Mouse (Mus musculus): Measurements from ENCODE around the gene Edrf1. TPM values are rescaled to one million over a fixed set of nuclear protein-coding genes. Genes with fewer than 3 reads are reported as not detected.

The Edrf1 gene
- 21.6 and 24.2 TPM in 2 replicates for polyA plus RNA-seq (2015; fragmentation: Nextera tagmentation; extraction: Ambion mirVana)

- Histone ChIP-seq H3K4me3 (replicated peaks) (peak within 1 kb of the TSS; percentile 98), H3K36me3 (peaks cover 32% of the 10 kb centered on the region), H3K4me2 (peak within 1 kb of the TSS; percentile 89), H3K4me1 (peaks cover 14% of the 10 kb centered on the region), H3K9ac (peak within 1 kb of the TSS; percentile 97), H3K27me3 (no peaks in the 10 kb centered on the region), H3K27ac (peak within 1 kb of the TSS; percentile 96), H3K9me3 (replicated peaks) (no peaks in the 10 kb centered on the region)
- WGBS: under 1% methylated on average over 81 of the region's 81 CpGs
- ATAC-seq (replicated peaks; ENCODE audit: low FRiP score): peak; percentile 98
Observed at GRCm38 (mm10) chr7:133637361-133638305, at the start of gene Edrf1. Gene Edrf1, plus strand, starts transcription at chr7:133637543.

GRCm38 (mm10) chr7:133591750-133592149 lies 45.6 kb upstream of the Edrf1 start:
- WGBS: 64% methylated on average over 1 of the region's 1 CpGs
- Histone ChIP-seq H3K27me3 (no peaks in the 10 kb centered on the region), H3K27ac (no peak overlapping the region), H3K4me2 (no peak overlapping the region), H3K4me1 (no peaks in the 10 kb centered on the region), H3K36me3 (no peaks in the 10 kb centered on the region), H3K9me3 (replicated peaks) (no peaks in the 10 kb centered on the region), H3K4me3 (replicated peaks) (no peak overlapping the region), H3K9ac (no peak overlapping the region)
- ATAC-seq (replicated peaks; ENCODE audit: low FRiP score): no peak

- H3K4me2 ChIP-seq: no peak overlapping the region
- peaks cover 10% of the 10 kb centered on the region for H3K4me1 ChIP-seq
- ATAC-seq (replicated peaks; ENCODE audit: low FRiP score): no peak
- no peaks in the 10 kb centered on the region for H3K9me3 ChIP-seq (replicated peaks)
- H3K27ac ChIP-seq: no peak overlapping the region
- H3K9ac ChIP-seq: no peak overlapping the region
- H3K4me3 ChIP-seq (replicated peaks): no peak overlapping the region
- H3K36me3 ChIP-seq: no peaks in the 10 kb centered on the region
- no peaks in the 10 kb centered on the region for H3K27me3 ChIP-seq
- WGBS: 58% methylated on average over 1 of the region's 1 CpGs
Observed at GRCm38 (mm10) chr7:133600558-133600957, 36.8 kb upstream of the Edrf1 start.

- Histone ChIP-seq H3K4me2 (no peak within 1 kb of the TSS), H3K4me3 (replicated peaks) (no peak within 1 kb of the TSS), H3K27me3 (no peaks in the 10 kb centered on the region), H3K4me1 (peaks cover 15% of the 10 kb centered on the region), H3K36me3 (no peaks in the 10 kb centered on the region), H3K9me3 (replicated peaks) (no peaks in the 10 kb centered on the region), H3K27ac (no peak within 1 kb of the TSS), H3K9ac (no peak within 1 kb of the TSS)
- no peak for ATAC-seq (replicated peaks; ENCODE audit: low FRiP score)
- 73% methylated on average over 2 of the region's 2 CpGs for whole genome bisulfite sequencing
Observed at GRCm38 (mm10) chr7:133602058-133602457, 35.3 kb upstream of the Edrf1 start, which contains the start of gene Tex36. Gene Tex36, minus strand, starts transcription at chr7:133602158.

GRCm38 (mm10) chr7:133603156-133603555 lies 34.2 kb upstream of the Edrf1 start:
- H3K4me3 ChIP-seq (replicated peaks): no peak overlapping the region
- no peak for ATAC-seq (replicated peaks; ENCODE audit: low FRiP score)
- H3K9me3 ChIP-seq (replicated peaks): no peaks in the 10 kb centered on the region
- no peak overlapping the region for H3K27ac ChIP-seq
- H3K4me1 ChIP-seq: peaks cover 25% of the 10 kb centered on the region
- H3K4me2 ChIP-seq: no peak overlapping the region
- no peaks in the 10 kb centered on the region for H3K27me3 ChIP-seq
- H3K36me3 ChIP-seq: no peaks in the 10 kb centered on the region
- 79% methylated on average over 2 of the region's 2 CpGs for WGBS
- H3K9ac ChIP-seq: no peak overlapping the region

GRCm38 (mm10) chr7:133604427-133605081 lies 32.8 kb upstream of the Edrf1 start:
- WGBS: 40% methylated on average over 13 of the region's 13 CpGs
- Histone ChIP-seq H3K27ac (no peak overlapping the region), H3K4me1 (peaks cover 36% of the 10 kb centered on the region), H3K27me3 (no peaks in the 10 kb centered on the region), H3K9ac (no peak overlapping the region), H3K4me3 (replicated peaks) (no peak overlapping the region), H3K9me3 (replicated peaks) (no peaks in the 10 kb centered on the region), H3K36me3 (no peaks in the 10 kb centered on the region), H3K4me2 (no peak overlapping the region)
- no peak for ATAC-seq (replicated peaks; ENCODE audit: low FRiP score)

GRCm38 (mm10) chr7:133607331-133607730 lies 30.0 kb upstream of the Edrf1 start:
- H3K27ac ChIP-seq: peak overlapping the region; percentile 80
- WGBS: 40% methylated on average over 5 of the region's 5 CpGs

GRCm38 (mm10) chr7:133607883-133608575 lies 29.3 kb upstream of the Edrf1 start:
- WGBS: 37% methylated on average over 13 of the region's 13 CpGs
- ATAC-seq (replicated peaks; ENCODE audit: low FRiP score): peak; percentile 87
- no peaks in the 10 kb centered on the region for H3K27me3 ChIP-seq
- H3K4me3 ChIP-seq (replicated peaks): peak overlapping the region; percentile 16; the same call in 1 of the 2 replicates
- H3K9ac ChIP-seq: no peak overlapping the region
- peaks cover 41% of the 10 kb centered on the region for H3K4me1 ChIP-seq
- H3K9me3 ChIP-seq (replicated peaks): no peaks in the 10 kb centered on the region
- H3K27ac ChIP-seq: peak overlapping the region; percentile 80
- no peaks in the 10 kb centered on the region for H3K36me3 ChIP-seq
- H3K4me2 ChIP-seq: peak overlapping the region; percentile 45

More at GRCm38 (mm10) chr7:133607331-133607730, 30.0 kb upstream of the Edrf1 start:
- H3K9me3 ChIP-seq (replicated peaks): no peaks in the 10 kb centered on the region
- ATAC-seq (replicated peaks; ENCODE audit: low FRiP score): no peak
- no peak overlapping the region for H3K4me3 ChIP-seq (replicated peaks)
- H3K4me1 ChIP-seq: peaks cover 41% of the 10 kb centered on the region
- no peaks in the 10 kb centered on the region for H3K36me3 ChIP-seq
- no peak overlapping the region for H3K9ac ChIP-seq
- peak overlapping the region; percentile 45 for H3K4me2 ChIP-seq
- H3K27me3 ChIP-seq: no peaks in the 10 kb centered on the region

- Histone ChIP-seq H3K9ac (no peak overlapping the region), H3K27ac (no peak overlapping the region), H3K4me3 (replicated peaks) (peak overlapping the region; percentile 16; the same call in 1 of the 2 replicates), H3K4me2 (peak overlapping the region; percentile 45), H3K27me3 (no peaks in the 10 kb centered on the region), H3K4me1 (peaks cover 41% of the 10 kb centered on the region), H3K9me3 (replicated peaks) (no peaks in the 10 kb centered on the region), H3K36me3 (no peaks in the 10 kb centered on the region)
- WGBS: 52% methylated on average over 13 of the region's 13 CpGs
- ATAC-seq (replicated peaks; ENCODE audit: low FRiP score): no peak
Observed at GRCm38 (mm10) chr7:133608631-133609340, 28.6 kb upstream of the Edrf1 start.

GRCm38 (mm10) chr7:133609585-133609984 lies 27.8 kb upstream of the Edrf1 start:
- H3K9ac ChIP-seq: no peak overlapping the region
- WGBS: 77% methylated on average over 8 of the region's 8 CpGs
- no peak overlapping the region for H3K4me3 ChIP-seq (replicated peaks)

GRCm38 (mm10) chr7:133612981-133613380 lies 24.4 kb upstream of the Edrf1 start:
- no peak overlapping the region for H3K4me2 ChIP-seq
- H3K4me3 ChIP-seq (replicated peaks): no peak overlapping the region
- H3K9me3 ChIP-seq (replicated peaks): no peaks in the 10 kb centered on the region
- WGBS: 55% methylated on average over 2 of the region's 2 CpGs
- H3K36me3 ChIP-seq: no peaks in the 10 kb centered on the region
- H3K4me1 ChIP-seq: peaks cover 18% of the 10 kb centered on the region
- H3K27me3 ChIP-seq: no peaks in the 10 kb centered on the region
- H3K9ac ChIP-seq: no peak overlapping the region
- no peak for ATAC-seq (replicated peaks; ENCODE audit: low FRiP score)
- H3K27ac ChIP-seq: no peak overlapping the region

More at GRCm38 (mm10) chr7:133609585-133609984, 27.8 kb upstream of the Edrf1 start:
- H3K36me3 ChIP-seq: no peaks in the 10 kb centered on the region
- H3K27ac ChIP-seq: no peak overlapping the region
- no peaks in the 10 kb centered on the region for H3K27me3 ChIP-seq
- H3K4me2 ChIP-seq: no peak overlapping the region
- peaks cover 39% of the 10 kb centered on the region for H3K4me1 ChIP-seq
- H3K9me3 ChIP-seq (replicated peaks): no peaks in the 10 kb centered on the region
- ATAC-seq (replicated peaks; ENCODE audit: low FRiP score): no peak

Measured in kidney, embryonic 15.5 days (tissue).